Mouse (Mus musculus): ENCODE measurements around the gene Col4a3. TPM values are rescaled to one million over a fixed set of nuclear protein-coding genes. Genes with fewer than 3 reads are reported as not detected.

The Col4a3 gene
- polyA plus RNA-seq, 1 experiment from 2014 or later = 21.9 TPM

- no peaks in the 10 kb centered on the region for H3K4me1 ChIP-seq (replicated peaks; ENCODE audit: insufficient read depth, low read length)
- no peak overlapping the region for H3K9ac ChIP-seq (ENCODE audit: low read depth, low read length)
- no peak for DNase-seq (ENCODE audit: low spot score)
- WGBS = 88% methylated on average over 3 of the region's 3 CpGs
- ATAC-seq (replicated peaks; ENCODE audit: low FRiP score, low read depth) = no peak
- H3K27ac ChIP-seq = no peak overlapping the region
- TF ChIP-seq CTCF (IDR thresholded peaks at IDR 0.05; ENCODE audit: low read depth) = no peak
- H3K4me3 ChIP-seq (replicated peaks; ENCODE audit: low read depth, low read length) = no peak overlapping the region
- no peaks in the 10 kb centered on the region for H3K36me3 ChIP-seq (ENCODE audit: insufficient read depth, low read length)
- H3K9me3 ChIP-seq (replicated peaks; ENCODE audit: low read length) = no peaks in the 10 kb centered on the region
- no peaks in the 10 kb centered on the region for H3K27me3 ChIP-seq (ENCODE audit: insufficient read depth, low read length)
- no peak overlapping the region for H3K4me2 ChIP-seq (ENCODE audit: low read length)
Measured at GRCm38 (mm10) chr1:82575681-82576080, 11.0 kb upstream of the Col4a3 start.

DNA sequence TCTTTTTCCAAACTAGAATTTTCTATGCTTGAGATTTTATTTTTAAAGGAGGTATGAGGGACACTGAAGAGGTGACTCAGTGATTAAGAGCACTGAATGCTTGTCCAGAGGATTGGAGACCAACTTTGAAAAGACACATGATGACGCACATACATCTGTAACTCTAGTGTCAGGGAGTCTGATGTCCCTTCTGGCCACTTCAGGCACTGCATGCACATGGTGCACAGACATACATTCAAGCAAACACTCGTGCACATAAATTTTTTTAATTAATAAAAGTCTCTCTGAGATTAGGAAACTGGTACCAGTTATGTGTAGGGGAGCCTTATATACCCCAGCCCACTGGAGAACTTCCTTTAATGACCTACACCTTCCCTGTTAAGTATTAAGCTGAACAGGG, 10.5 kb upstream of the Col4a3 start:
- 89% methylated on average over 2 of the region's 2 CpGs for WGBS
- peak; percentile 24; the same call in 1 of the 2 replicates for TF ChIP-seq CTCF (IDR thresholded peaks at IDR 0.05; ENCODE audit: low read depth)
- Histone ChIP-seq H3K4me1 (replicated peaks; ENCODE audit: insufficient read depth, low read length) (no peaks in the 10 kb centered on the region), H3K27me3 (ENCODE audit: insufficient read depth, low read length) (no peaks in the 10 kb centered on the region), H3K4me3 (replicated peaks; ENCODE audit: low read depth, low read length) (no peak overlapping the region), H3K9me3 (replicated peaks; ENCODE audit: low read length) (no peaks in the 10 kb centered on the region), H3K9ac (ENCODE audit: low read depth, low read length) (no peak overlapping the region), H3K4me2 (ENCODE audit: low read length) (no peak overlapping the region), H3K36me3 (ENCODE audit: insufficient read depth, low read length) (no peaks in the 10 kb centered on the region), H3K27ac (no peak overlapping the region)
- no peak for DNase-seq (ENCODE audit: low spot score)
- no peak for ATAC-seq (replicated peaks; ENCODE audit: low FRiP score, low read depth)

- H3K9ac ChIP-seq (ENCODE audit: low read depth, low read length) = no peak overlapping the region
- no peak overlapping the region for H3K4me3 ChIP-seq (replicated peaks; ENCODE audit: low read depth, low read length)
- no peak for DNase-seq (ENCODE audit: low spot score)
- no peak for ATAC-seq (replicated peaks; ENCODE audit: low FRiP score, low read depth)
- no peak for TF ChIP-seq CTCF (IDR thresholded peaks at IDR 0.05; ENCODE audit: low read depth)
- no peaks in the 10 kb centered on the region for H3K4me1 ChIP-seq (replicated peaks; ENCODE audit: insufficient read depth, low read length)
- no peak overlapping the region for H3K4me2 ChIP-seq (ENCODE audit: low read length)
- no peaks in the 10 kb centered on the region for H3K9me3 ChIP-seq (replicated peaks; ENCODE audit: low read length)
- WGBS = 89% methylated on average over 10 of the region's 10 CpGs
- no peaks in the 10 kb centered on the region for H3K27me3 ChIP-seq (ENCODE audit: insufficient read depth, low read length)
- H3K27ac ChIP-seq = no peak overlapping the region
- H3K36me3 ChIP-seq (ENCODE audit: insufficient read depth, low read length) = no peaks in the 10 kb centered on the region
Measured at GRCm38 (mm10) chr1:82577339-82577738, 9.4 kb upstream of the Col4a3 start.

DNA sequence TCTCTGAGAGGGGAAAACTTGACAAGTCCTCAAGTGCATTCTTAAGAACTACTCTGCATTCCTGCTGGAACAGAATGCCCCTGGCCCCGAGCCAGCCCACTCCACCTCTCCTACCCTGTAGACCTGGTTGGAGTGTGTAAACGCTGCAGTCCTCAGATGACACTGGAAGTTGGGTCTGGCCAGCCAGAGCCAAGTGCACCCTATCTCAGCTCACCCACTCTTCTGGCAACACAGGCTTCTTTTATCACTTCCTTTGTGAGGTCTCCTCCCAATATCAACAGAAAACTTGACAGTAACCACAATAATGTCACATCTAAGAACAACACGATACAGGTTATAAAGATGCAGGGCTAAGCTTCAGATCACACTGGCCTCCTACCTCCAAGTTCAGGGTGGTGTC, 8.8 kb upstream of the Col4a3 start:
- H3K4me3 ChIP-seq (replicated peaks; ENCODE audit: low read depth, low read length) = no peak overlapping the region
- WGBS = 51% methylated on average over 3 of the region's 3 CpGs
- H3K4me2 ChIP-seq (ENCODE audit: low read length) = no peak overlapping the region
- TF ChIP-seq CTCF (IDR thresholded peaks at IDR 0.05; ENCODE audit: low read depth) = no peak
- 0 out of 2 replicates have a peak overlapping the region, but pooled peaks have one; percentile 37 for H3K27ac ChIP-seq
- H3K9ac ChIP-seq (ENCODE audit: low read depth, low read length) = no peak overlapping the region
- no peaks in the 10 kb centered on the region for H3K9me3 ChIP-seq (replicated peaks; ENCODE audit: low read length)
- DNase-seq (ENCODE audit: low spot score) (peak; percentile 41), ATAC-seq (replicated peaks; ENCODE audit: low FRiP score, low read depth) (no peak; the same call in 1 of the 2 replicates)
- no peaks in the 10 kb centered on the region for H3K36me3 ChIP-seq (ENCODE audit: insufficient read depth, low read length)
- H3K4me1 ChIP-seq (replicated peaks; ENCODE audit: insufficient read depth, low read length) = no peaks in the 10 kb centered on the region
- H3K27me3 ChIP-seq (ENCODE audit: insufficient read depth, low read length) = no peaks in the 10 kb centered on the region

- Histone ChIP-seq H3K27ac (0 out of 2 replicates have a peak overlapping the region, but pooled peaks have one; percentile 37), H3K4me2 (ENCODE audit: low read length) (no peak overlapping the region), H3K36me3 (ENCODE audit: insufficient read depth, low read length) (no peaks in the 10 kb centered on the region), H3K4me1 (replicated peaks; ENCODE audit: insufficient read depth, low read length) (no peaks in the 10 kb centered on the region), H3K9ac (ENCODE audit: low read depth, low read length) (no peak overlapping the region), H3K9me3 (replicated peaks; ENCODE audit: low read length) (no peaks in the 10 kb centered on the region), H3K4me3 (replicated peaks; ENCODE audit: low read depth, low read length) (no peak overlapping the region), H3K27me3 (ENCODE audit: insufficient read depth, low read length) (no peaks in the 10 kb centered on the region)
- WGBS = 39% methylated on average over 4 of the region's 4 CpGs
- ATAC-seq (replicated peaks; ENCODE audit: low FRiP score, low read depth) = no peak; the same call in 1 of the 2 replicates
- DNase-seq (ENCODE audit: low spot score) = peak; percentile 22
- no peak for TF ChIP-seq CTCF (IDR thresholded peaks at IDR 0.05; ENCODE audit: low read depth)
Measured at GRCm38 (mm10) chr1:82578320-82578719, 8.4 kb upstream of the Col4a3 start.

- H3K4me3 ChIP-seq (replicated peaks; ENCODE audit: low read depth, low read length) = peak overlapping the region; percentile 42
- 78% methylated on average over 7 of the region's 7 CpGs for WGBS
- H3K9ac ChIP-seq (ENCODE audit: low read depth, low read length) = peak overlapping the region; percentile 64
- H3K36me3 ChIP-seq (ENCODE audit: insufficient read depth, low read length) = no peaks in the 10 kb centered on the region
- no peak for ATAC-seq (replicated peaks; ENCODE audit: low FRiP score, low read depth)
- H3K9me3 ChIP-seq (replicated peaks; ENCODE audit: low read length) = no peaks in the 10 kb centered on the region
- H3K4me1 ChIP-seq (replicated peaks; ENCODE audit: insufficient read depth, low read length) = peaks cover 8% of the 10 kb centered on the region
- H3K27ac ChIP-seq = 0 out of 2 replicates have a peak overlapping the region, but pooled peaks have one; percentile 31
- DNase-seq (ENCODE audit: low spot score) = no peak
- H3K4me2 ChIP-seq (ENCODE audit: low read length) = peak overlapping the region; percentile 87
- H3K27me3 ChIP-seq (ENCODE audit: insufficient read depth, low read length) = no peaks in the 10 kb centered on the region
- no peak for TF ChIP-seq CTCF (IDR thresholded peaks at IDR 0.05; ENCODE audit: low read depth)
Measured at GRCm38 (mm10) chr1:82585981-82586380, 740 bp upstream of the Col4a3 start.

GRCm38 (mm10) chr1:82590266-82590665, 3.5 kb downstream of the Col4a3 start:
- Histone ChIP-seq H3K4me1 (replicated peaks; ENCODE audit: insufficient read depth, low read length) (peaks cover 8% of the 10 kb centered on the region), H3K27ac (peak overlapping the region; percentile 19; the same call in 1 of the 2 replicates), H3K9me3 (replicated peaks; ENCODE audit: low read length) (no peaks in the 10 kb centered on the region), H3K36me3 (ENCODE audit: insufficient read depth, low read length) (no peaks in the 10 kb centered on the region), H3K4me2 (ENCODE audit: low read length) (no peak overlapping the region), H3K9ac (ENCODE audit: low read depth, low read length) (no peak overlapping the region), H3K27me3 (ENCODE audit: insufficient read depth, low read length) (no peaks in the 10 kb centered on the region), H3K4me3 (replicated peaks; ENCODE audit: low read depth, low read length) (no peak overlapping the region)
- no peak for TF ChIP-seq CTCF (IDR thresholded peaks at IDR 0.05; ENCODE audit: low read depth)
- WGBS = 54% methylated on average over 4 of the region's 4 CpGs
- DNase-seq (ENCODE audit: low spot score) = no peak
- 0 out of 2 replicates have a peak, but pooled peaks have one; percentile 37 for ATAC-seq (replicated peaks; ENCODE audit: low FRiP score, low read depth)

Data from kidney, postnatal 0 days (tissue).